Mouse (Mus musculus) duodenum, adult 2 months (tissue): ENCODE results near the gene Asgr1. TPM values are rescaled to one million over a fixed set of nuclear protein-coding genes. Genes with fewer than 3 reads are reported as not detected.

Experiments
- polyA plus RNA-seq: library from polyadenylated mRNA; depleted of rRNA; stranded (reverse); fragments of >200 nt; gene quantifications from 2 replicates; pipeline ENCODE4 v1.2.3, GENCODE M21; 2012; ENCODE audit warnings: low replicate concordance; rRNA removed

The Asgr1 gene
- polyA plus RNA-seq = 0.49 TPM in 1 of 2 replicates, not detected in the other

DNA sequence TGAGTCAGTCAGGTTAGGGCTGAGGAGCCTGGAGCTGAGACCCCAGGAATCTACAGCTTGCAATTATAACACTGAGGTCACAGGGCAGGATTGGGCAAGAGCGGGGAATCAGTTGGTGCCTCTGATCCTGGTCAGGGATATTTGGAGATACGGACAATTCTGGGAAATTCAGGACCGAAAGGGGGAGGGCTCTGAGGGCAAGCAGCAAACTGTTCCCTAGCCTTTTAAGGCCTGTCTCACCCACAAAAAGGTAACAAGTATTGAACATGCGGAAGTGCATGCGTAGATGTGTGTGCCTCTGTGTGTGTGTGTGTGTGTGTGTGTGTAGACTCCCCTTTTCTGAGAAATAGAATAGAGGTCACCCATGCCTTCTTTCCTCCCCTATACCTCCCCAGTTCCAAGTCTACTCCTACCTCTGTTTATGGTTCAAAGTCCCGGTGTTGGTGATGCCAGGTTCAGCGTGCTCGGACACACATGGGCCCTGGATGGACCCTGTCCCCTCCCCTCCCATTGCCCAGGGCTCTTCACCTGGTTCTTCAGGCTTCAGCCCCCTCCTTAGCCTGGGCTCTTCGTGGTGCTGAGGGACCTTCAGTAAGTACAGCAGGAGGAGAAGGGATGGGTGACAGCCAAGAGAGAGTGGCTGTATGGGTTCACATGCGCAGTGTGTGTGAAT lies at the start of gene Asgr1:
Asgr1 (plus strand) TSS at position 188 of the 673 bp plus-strand sequence.

GRCm38 (mm10) chr11:70014880-70015558 lies 38.9 kb upstream of the Asgr1 start, which contains the start of gene Acadvl:
Acadvl (minus strand) TSS chr11:70015411.

DNA sequence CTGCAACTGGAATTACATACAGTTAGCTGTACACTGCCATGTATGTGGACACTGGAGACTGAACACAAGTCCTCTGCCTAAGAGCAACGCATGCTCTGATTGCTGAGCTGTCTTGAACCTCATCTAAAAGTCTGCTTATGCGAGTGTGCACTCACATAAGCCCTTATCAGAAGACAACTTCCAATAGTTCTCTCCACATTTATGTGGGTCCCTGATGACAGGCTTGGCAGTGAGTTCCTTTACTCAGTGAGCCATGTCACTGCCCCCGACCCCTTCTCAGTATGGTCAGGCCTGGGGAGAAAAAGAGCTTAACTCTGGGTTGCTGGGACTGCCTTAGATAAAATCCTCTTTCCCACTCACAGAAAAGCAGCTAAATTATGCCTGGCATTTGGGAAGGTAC lies 37.2 kb upstream of the Asgr1 start, which contains the start of gene Dlg4:
Dlg4 (plus strand) TSS at position 274 of the 400 bp plus-strand sequence.

GRCm38 (mm10) chr11:70091986-70092783 lies 38.3 kb downstream of the Asgr1 start, which contains the start of gene Asgr2:
Asgr2 (plus strand) TSS chr11:70092644.

Other genes starting within 250 kb of the Asgr1 start
- 44.7 and 80.5 TPM in 2 replicates for gene Tmem102, start 248.5 kb upstream of the Asgr1 start, polyA plus RNA-seq
- gene Gm39566, start 238.8 kb upstream of the Asgr1 start, polyA plus RNA-seq = not detected in 2 replicates
- not detected in 2 replicates for gene Spem2, start 235.6 kb upstream of the Asgr1 start, polyA plus RNA-seq
- gene Spem1, start 231.9 kb upstream of the Asgr1 start, polyA plus RNA-seq = 0.09 and 0.13 TPM in 2 replicates
- 6.9 and 15.5 TPM in 2 replicates for gene Nlgn2, start 216.3 kb upstream of the Asgr1 start, polyA plus RNA-seq
- gene Tmem256, start 215.6 kb upstream of the Asgr1 start, polyA plus RNA-seq = 102 and 130 TPM in 2 replicates
- 39.3 and 58.9 TPM in 2 replicates for gene Plscr3, start 207.7 kb upstream of the Asgr1 start, polyA plus RNA-seq
- gene Tnk1, start 195.4 kb upstream of the Asgr1 start, polyA plus RNA-seq = 34.8 and 47.5 TPM in 2 replicates
- not detected in 2 replicates for gene Tmem95, start 176.1 kb upstream of the Asgr1 start, polyA plus RNA-seq
- gene Kctd11, start 172.7 kb upstream of the Asgr1 start, polyA plus RNA-seq = 2.0 and 2.3 TPM in 2 replicates
- 7.4 and 13.8 TPM in 2 replicates for gene Acap1, start 158.5 kb upstream of the Asgr1 start, polyA plus RNA-seq
- gene 2810408A11Rik, start 153.1 kb upstream of the Asgr1 start, polyA plus RNA-seq = 2.1 and 3.0 TPM in 2 replicates
- 20.1 and 23.0 TPM in 2 replicates for gene Neurl4, start 153.0 kb upstream of the Asgr1 start, polyA plus RNA-seq
- 106 and 110 TPM in 2 replicates for gene Gps2, start 140.2 kb upstream of the Asgr1 start, polyA plus RNA-seq
- gene Eif5a, start 132.1 kb upstream of the Asgr1 start, polyA plus RNA-seq = 196 and 222 TPM in 2 replicates
- 10.8 and 28.6 TPM in 2 replicates for gene Ybx2, start 118.3 kb upstream of the Asgr1 start, polyA plus RNA-seq
- 15.5 and 23.7 TPM in 2 replicates for gene Slc2a4, start 105.9 kb upstream of the Asgr1 start, polyA plus RNA-seq
- gene Cldn7, start 89.3 kb upstream of the Asgr1 start, polyA plus RNA-seq = 294 and 1,474 TPM in 2 replicates
- 85.4 and 132 TPM in 2 replicates for gene Ctdnep1, start 72.9 kb upstream of the Asgr1 start, polyA plus RNA-seq
- gene Elp5, start 71.6 kb upstream of the Asgr1 start, polyA plus RNA-seq = 38.1 and 39.2 TPM in 2 replicates
- 200 and 478 TPM in 2 replicates for gene Gabarap, start 62.9 kb upstream of the Asgr1 start, polyA plus RNA-seq
- gene Phf23, start 58.3 kb upstream of the Asgr1 start, polyA plus RNA-seq = 8.8 and 9.4 TPM in 2 replicates
- gene Dvl2, start 53.5 kb upstream of the Asgr1 start, polyA plus RNA-seq = 5.5 and 7.4 TPM in 2 replicates
- gene Acadvl, start 38.7 kb upstream of the Asgr1 start, polyA plus RNA-seq = 124 and 125 TPM in 2 replicates
- gene Dlg4, start 37.1 kb upstream of the Asgr1 start, polyA plus RNA-seq = 5.2 and 5.7 TPM in 2 replicates
- 0.17 and 0.21 TPM in 2 replicates for gene Asgr2, start 38.6 kb downstream of the Asgr1 start, polyA plus RNA-seq
- 0.84 and 1.1 TPM in 2 replicates for gene Mgl2, start 76.2 kb downstream of the Asgr1 start, polyA plus RNA-seq
- 0.66 and 0.88 TPM in 2 replicates for gene Clec10a, start 102.1 kb downstream of the Asgr1 start, polyA plus RNA-seq
- gene Slc16a11, start 158.7 kb downstream of the Asgr1 start, polyA plus RNA-seq = 22.1 and 33.3 TPM in 2 replicates
- gene Slc16a13, start 167.0 kb downstream of the Asgr1 start, polyA plus RNA-seq = 5.7 and 10.5 TPM in 2 replicates
- 0.81 and 2.0 TPM in 2 replicates for gene Bcl6b, start 175.7 kb downstream of the Asgr1 start, polyA plus RNA-seq
- gene 0610010K14Rik, start 183.8 kb downstream of the Asgr1 start, polyA plus RNA-seq = 44.8 and 46.2 TPM in 2 replicates
- 3.7 and 6.3 TPM in 2 replicates for gene Gm21988, start 185.7 kb downstream of the Asgr1 start, polyA plus RNA-seq
- 194 and 270 TPM in 2 replicates for gene Rnasek, start 185.8 kb downstream of the Asgr1 start, polyA plus RNA-seq
- gene Alox12, start 201.3 kb downstream of the Asgr1 start, polyA plus RNA-seq = 0.87 and 1.2 TPM in 2 replicates